Mouse (Mus musculus) MEL (cell line): ENCODE data around the gene Gabarapl2. TPM values are rescaled to one million over a fixed set of nuclear protein-coding genes. Genes with fewer than 3 reads are reported as not detected.

Source experiments
- DNase-seq: peaks from one replicate; pipeline ENCODE4 v3.0.0; 2011; ENCODE audit warnings: low read depth, low spot score
- H3K27ac ChIP-seq: 2 replicates; pipeline ENCODE4 v1.5.1; 2012; ENCODE audit warnings: low read depth, mild to moderate bottlenecking, control low read depth, low read length, moderate library complexity; ENCODE audit not compliant: control insufficient read depth
- H3K27me3 ChIP-seq, 2 experiments: fragments of 150-350 bp in 1 of 2; sonication (generic) in 1 of 2; 2 replicates each; pipeline ENCODE4 v1.6.1; 2012; ENCODE audit warnings: low read length in 2 of 2, mild to moderate bottlenecking in 2 of 2, improper control_type of control experiment in 1 of 2, moderate library complexity in 1 of 2; ENCODE audit not compliant: insufficient read depth in 2 of 2, control insufficient read depth in 1 of 2
- H3K36me3 ChIP-seq, 2 experiments: 2 replicates each; pipeline ENCODE4 v1.6.1; 2012 to 2014; ENCODE audit warnings: low read length in 2 of 2, improper control_type of control experiment in 1 of 2, inconsistent platforms in 1 of 2, mild to moderate bottlenecking in 1 of 2; ENCODE audit not compliant: insufficient read depth in 2 of 2, control insufficient read depth in 1 of 2
- H3K4me1 ChIP-seq, 2 experiments: fragments of 150-350 bp in 1 of 2; sonication (generic) in 1 of 2; 2 replicates each; pipeline ENCODE4 v1.6.1; 2012; ENCODE audit warnings: low read length in 2 of 2, improper control_type of control experiment in 1 of 2, mild to moderate bottlenecking in 1 of 2; ENCODE audit not compliant: insufficient read depth in 2 of 2, control insufficient read depth in 1 of 2
- H3K4me3 ChIP-seq, 2 experiments: fragments of 150-350 bp in 1 of 2; sonication (generic) in 1 of 2; 2 replicates each; pipeline ENCODE4 v1.5.1; 2012; ENCODE audit warnings: low read depth in 2 of 2, low read length in 2 of 2, mild to moderate bottlenecking in 2 of 2, moderate library complexity in 2 of 2, control low read depth in 1 of 2, improper control_type of control experiment in 1 of 2; ENCODE audit not compliant: control insufficient read depth in 1 of 2, insufficient read depth in 1 of 2
- H3K79me2 ChIP-seq: 2 replicates; pipeline ENCODE4 v1.6.1; 2012; ENCODE audit warnings: mild to moderate bottlenecking, low read length, moderate library complexity; ENCODE audit not compliant: control insufficient read depth, poor library complexity, insufficient read depth
- H3K9ac ChIP-seq: 2 replicates; pipeline ENCODE4 v1.6.1; 2012; ENCODE audit warnings: low read depth, mild to moderate bottlenecking, control low read depth, low read length, moderate library complexity; ENCODE audit not compliant: control insufficient read depth, poor library complexity, severe bottlenecking
- H3K9me3 ChIP-seq: fragments of 150-350 bp; sonication (generic); replicated peaks from 2 replicates; pipeline ENCODE4 v1.6.1; 2012; ENCODE audit warnings: mild to moderate bottlenecking, low read length, improper control_type of control experiment, moderate library complexity; ENCODE audit not compliant: insufficient read depth
- BHLHE40 ChIP-seq: IDR thresholded peaks from 2 replicates; pipeline ENCODE4 v1.6.1; 2012; ENCODE audit warnings: low read depth, mild to moderate bottlenecking, inconsistent platforms, low read length, improper control_type of control experiment, borderline replicate concordance
- CHD2 ChIP-seq: IDR thresholded peaks from 2 replicates; pipeline ENCODE4 v1.6.1; 2011; ENCODE audit warnings: low read length, improper control_type of control experiment
- CTCF ChIP-seq, 3 experiments: IDR thresholded peaks in 2 of 3; conservative IDR thresholded peaks in 1 of 3; 2 replicates each; pipeline ENCODE4 v1.5.1; 2011 to 2012; ENCODE audit warnings: low read length in 3 of 3, low read depth in 2 of 3, mild to moderate bottlenecking in 2 of 3, improper control_type of control experiment in 1 of 3, inconsistent platforms in 1 of 3, mixed read lengths in 1 of 3, moderate library complexity in 1 of 3; ENCODE audit not compliant: control insufficient read depth in 1 of 3, insufficient read depth in 1 of 3, poor library complexity in 1 of 3, severe bottlenecking in 1 of 3
- ELF1 ChIP-seq: IDR thresholded peaks from 2 replicates; pipeline ENCODE4 v1.6.1; 2014; ENCODE audit warnings: low read depth, mild to moderate bottlenecking, inconsistent platforms, low read length, improper control_type of control experiment, moderate library complexity
- EP300 ChIP-seq, 2 experiments: IDR thresholded peaks; 2 replicates each; pipeline ENCODE4 v1.6.1; 2011; ENCODE audit warnings: improper control_type of control experiment in 2 of 2, low read length in 2 of 2, low read depth in 1 of 2, mild to moderate bottlenecking in 1 of 2
- ETS1 ChIP-seq: IDR thresholded peaks from 2 replicates; pipeline ENCODE4 v1.6.1; 2012; ENCODE audit warnings: low read depth, mild to moderate bottlenecking, inconsistent platforms, low read length, improper control_type of control experiment, moderate library complexity
- GATA1 ChIP-seq: IDR thresholded peaks from 2 replicates; pipeline ENCODE4 v1.6.1; 2011; ENCODE audit warnings: low read depth, low read length, improper control_type of control experiment
- HCFC1 ChIP-seq: IDR thresholded peaks from 2 replicates; pipeline ENCODE4 v1.6.1; 2012; ENCODE audit warnings: low read depth, mild to moderate bottlenecking, inconsistent platforms, low read length, improper control_type of control experiment, moderate library complexity
- KAT2A ChIP-seq: conservative IDR thresholded peaks from 2 replicates; pipeline ENCODE4 v1.6.1; 2012; ENCODE audit warnings: low read depth, low read length, improper control_type of control experiment, inconsistent platforms
- MAZ ChIP-seq: IDR thresholded peaks from 2 replicates; pipeline ENCODE4 v1.6.1; 2012; ENCODE audit warnings: low read depth, mild to moderate bottlenecking, inconsistent platforms, low read length, improper control_type of control experiment
- MXI1 ChIP-seq: IDR thresholded peaks from 2 replicates; pipeline ENCODE4 v1.6.1; 2011; ENCODE audit warnings: mild to moderate bottlenecking, low read depth, low read length, improper control_type of control experiment
- MYC ChIP-seq: IDR thresholded peaks from 2 replicates; pipeline ENCODE4 v1.6.1; 2011; ENCODE audit warnings: low read depth, mild to moderate bottlenecking, low read length, improper control_type of control experiment, moderate library complexity
- NELFE ChIP-seq: IDR thresholded peaks from 2 replicates; pipeline ENCODE4 v1.6.1; 2011; ENCODE audit warnings: low read depth, low read length, improper control_type of control experiment
- NRF1 ChIP-seq: IDR thresholded peaks from 2 replicates; pipeline ENCODE4 v1.6.1; 2014; ENCODE audit warnings: low read depth, mild to moderate bottlenecking, inconsistent platforms, low read length, improper control_type of control experiment, moderate library complexity; ENCODE audit not compliant: poor library complexity, insufficient read depth, severe bottlenecking
- POLR2AphosphoS5 ChIP-seq: IDR thresholded peaks from 2 replicates; pipeline ENCODE4 v1.6.1; 2012; ENCODE audit warnings: low read depth, borderline replicate concordance, mild to moderate bottlenecking, inconsistent platforms, low read length, moderate library complexity, mixed read lengths
- RAD21 ChIP-seq: IDR thresholded peaks from 2 replicates; pipeline ENCODE4 v1.6.1; 2011; ENCODE audit warnings: mild to moderate bottlenecking, low read depth, low read length, improper control_type of control experiment
- RCOR1 ChIP-seq: IDR thresholded peaks from 2 replicates; pipeline ENCODE4 v1.6.1; 2012; ENCODE audit warnings: low read depth, mild to moderate bottlenecking, inconsistent platforms, low read length, improper control_type of control experiment
- SIN3A ChIP-seq: IDR thresholded peaks from 2 replicates; pipeline ENCODE4 v1.6.1; 2012; ENCODE audit warnings: low read length, improper control_type of control experiment, inconsistent platforms
- SMC3 ChIP-seq: IDR thresholded peaks from 2 replicates; pipeline ENCODE4 v1.6.1; 2011; ENCODE audit warnings: low read depth, low read length, improper control_type of control experiment
- TBP ChIP-seq: IDR thresholded peaks from 2 replicates; pipeline ENCODE4 v1.8.0; 2011; ENCODE audit warnings: low read depth, low read length, improper control_type of control experiment
- TCF12 ChIP-seq: IDR thresholded peaks from 2 replicates; pipeline ENCODE4 v1.6.1; 2014; ENCODE audit warnings: low read depth, mild to moderate bottlenecking, inconsistent platforms, low read length, improper control_type of control experiment, moderate library complexity
- USF1 ChIP-seq: IDR thresholded peaks from 2 replicates; pipeline ENCODE4 v1.6.1; 2014; ENCODE audit warnings: low read depth, mild to moderate bottlenecking, inconsistent platforms, low read length, improper control_type of control experiment, moderate library complexity
- ZNF384 ChIP-seq: IDR thresholded peaks from 2 replicates; pipeline ENCODE4 v1.6.1; 2012; ENCODE audit warnings: low read depth, mild to moderate bottlenecking, inconsistent platforms, low read length, improper control_type of control experiment
- polyA plus RNA-seq, 2 experiments: library from polyadenylated mRNA; stranded (reverse) in 1 of 2; unstranded in 1 of 2; fragments of >175 nt in 1 of 2; fragments of >200 nt in 1 of 2; gene quantifications; 2 replicates each; pipeline versions ENCODE4 v1.2.1 to v1.2.4; 2012; ENCODE audit warnings: low replicate concordance in 2 of 2, low read depth in 1 of 2; ENCODE audit not compliant: insufficient read length in 2 of 2, insufficient read depth in 1 of 2, missing spikeins in 1 of 2
- total RNA-seq: library from RNA; depleted of rRNA; stranded (reverse); fragments of 300-350 nt; gene quantifications from 2 replicates; pipeline ENCODE4 v1.2.3, GENCODE M21; 2012

The Gabarapl2 gene
- total and polyA plus RNA-seq, 3 experiments: 18.4 to 22.5 TPM; not detected in 1

- DNase-seq: peak; percentile 97
- H3K27ac ChIP-seq: peak within 1 kb of the TSS; percentile 20; the same call in 1 of the 2 replicates
- H3K36me3 ChIP-seq: peaks cover 0 to 20% of the 10 kb centered on the region in 2 experiments; a peak in 2 of 4 replicates
- peak within 1 kb of the TSS; percentile 70 to 88 for H3K4me3 ChIP-seq
- H3K9ac ChIP-seq: peak within 1 kb of the TSS; percentile 64
- H3K79me2 ChIP-seq: no peaks in the 10 kb centered on the region
- peaks cover 2 to 18% of the 10 kb centered on the region in 2 experiments; a peak in 3 of 4 replicates for H3K4me1 ChIP-seq
- TF ChIP-seq ELF1 (peak; percentile 59), POLR2AphosphoS5 (no peak), CHD2 (peak; percentile 48), GATA1 (no peak), TCF12 (no peak), MYC (peak; percentile 59; the same call in 1 of the 2 replicates), SIN3A (peak; percentile 62), USF1 (no peak), NELFE (peak; percentile 30; the same call in 1 of the 2 replicates), ZNF384 (peak; percentile 46), RAD21 (no peak), TBP (0 out of 2 replicates have a peak, but pooled peaks have one; percentile 10), CTCF (IDR thresholded peaks at IDR 0.05 in 2 of 3, conservative IDR thresholded peaks at IDR 0.05 in 1 of 3; ENCODE audit: control insufficient read depth in 1 of 3, insufficient read depth in 1 of 3, low read depth in 2 of 3, low read length in 3 of 3, poor library complexity in 1 of 3, severe bottlenecking in 1 of 3) (peak in 1 of 3 experiments; percentile 3; a peak in 1 of 6 replicates), MXI1 (peak; percentile 89), NRF1 (peak; percentile 45; the same call in 1 of the 2 replicates), HCFC1 (peak; percentile 64)
- no peaks in the 10 kb centered on the region for H3K27me3 ChIP-seq
- no peaks in the 10 kb centered on the region for H3K9me3 ChIP-seq
Observed at GRCm38 (mm10) chr8:111933348-111934076, 7.0 kb upstream of the Gabarapl2 start, which contains the start of gene Tmem231. TSS of gene Tmem231 (minus strand) at chr8:111933881.

DNA sequence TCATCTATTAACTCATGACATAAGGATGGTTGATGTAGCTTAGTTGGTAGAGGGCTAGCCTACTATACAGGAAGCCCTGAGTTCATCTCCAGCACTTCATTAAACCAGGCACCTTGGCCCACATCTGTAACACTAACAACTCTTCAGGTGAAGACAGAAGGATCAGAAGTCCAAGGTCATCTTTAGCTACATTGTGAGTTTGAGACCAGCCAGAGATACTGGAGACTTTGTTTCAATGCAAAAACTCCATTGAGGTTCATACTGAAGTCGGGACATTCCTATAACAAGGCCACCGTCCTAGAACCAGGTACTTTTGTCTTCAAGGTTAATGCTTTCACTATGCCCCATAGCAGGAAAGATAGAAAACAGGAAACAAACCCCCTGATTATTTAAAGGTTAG lies 6.3 kb upstream of the Gabarapl2 start:
- TF ChIP-seq POLR2AphosphoS5: no peak
- TF ChIP-seq TBP: no peak
- TF ChIP-seq RCOR1: no peak
- no peak for TF ChIP-seq ELF1
- no peak for TF ChIP-seq BHLHE40
- no peak for TF ChIP-seq SMC3
- TF ChIP-seq CHD2: no peak
- no peak; the same call in 1 of the 2 replicates for TF ChIP-seq ZNF384
- TF ChIP-seq MXI1: no peak
- TF ChIP-seq MAZ: no peak
- no peak for TF ChIP-seq EP300 (IDR thresholded peaks at IDR 0.05; ENCODE audit: low read depth in 1 of 2, low read length in 2 of 2)
- TF ChIP-seq SIN3A: no peak
- TF ChIP-seq KAT2A: no peak
- no peak for TF ChIP-seq ETS1
- H3K27ac ChIP-seq: no peak overlapping the region
- H3K36me3 ChIP-seq: peaks cover 0 to 19% of the 10 kb centered on the region in 2 experiments; a peak in 2 of 4 replicates
- no peaks in the 10 kb centered on the region for H3K9me3 ChIP-seq
- H3K79me2 ChIP-seq: no peaks in the 10 kb centered on the region
- no peak for DNase-seq
- no peak overlapping the region for H3K9ac ChIP-seq
- H3K4me1 ChIP-seq: peaks cover 2 to 18% of the 10 kb centered on the region in 2 experiments; a peak in 3 of 4 replicates
- no peaks in the 10 kb centered on the region for H3K27me3 ChIP-seq
- H3K4me3 ChIP-seq: no peak overlapping the region
